Comparison of ENCODE assay signal across 9 mouse cellular contexts in the genomic region with DNA sequence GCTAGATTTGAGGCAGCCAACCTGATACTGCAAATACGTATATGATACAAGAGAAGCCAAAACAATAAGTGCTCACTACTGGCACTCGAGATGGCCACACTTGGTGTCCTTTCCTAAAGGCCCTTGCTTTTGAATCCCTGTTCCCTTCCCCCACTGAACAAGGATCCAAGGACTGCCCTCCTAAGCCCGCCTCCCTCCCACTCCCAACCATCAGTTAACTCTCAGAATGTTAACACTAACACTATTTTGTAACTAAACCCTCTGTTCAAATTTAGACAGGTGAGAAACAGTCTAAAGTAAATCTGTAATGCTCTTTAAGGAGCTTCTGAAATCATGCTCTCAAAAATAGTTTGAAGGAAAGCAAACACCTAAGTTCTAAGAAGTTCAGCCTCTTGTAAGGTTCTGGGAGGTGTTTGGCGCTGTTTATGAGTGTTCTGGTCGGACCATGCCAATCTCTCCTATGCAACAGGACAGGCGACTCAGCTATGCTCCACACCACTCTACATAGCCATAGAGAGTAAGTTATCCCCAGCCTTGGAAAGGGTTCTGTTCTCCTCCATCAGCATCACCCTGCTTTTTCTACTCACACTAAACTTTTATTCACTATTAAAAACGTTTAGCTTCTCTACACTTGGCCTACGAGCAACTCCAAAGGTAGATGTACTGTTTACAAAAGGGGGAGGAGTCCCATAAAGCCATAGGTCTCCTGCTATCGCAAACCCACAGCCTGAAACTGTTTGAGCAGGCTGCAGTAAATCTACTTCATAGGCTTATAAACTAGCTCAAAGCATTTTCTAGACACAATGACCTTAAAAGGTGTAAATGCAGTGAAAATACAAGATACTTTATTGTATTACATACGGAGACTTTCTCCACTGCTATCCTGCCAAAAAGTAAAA. TPM values are rescaled to one million over a fixed set of nuclear protein-coding genes. Genes with fewer than 3 reads are reported as not detected.
DNase-seq lines count a peak whose midpoint lies in the region; ATAC-seq and TF ChIP-seq lines count a peak whose summit lies in the region.
"Had no signal": no experiment of that assay in that cellular context is flagged by ENCODE, and none has a peak within 500 bp of the region (broad histone marks: within the 10 kb centered on the region; RNA-seq: fewer than 3 reads in every experiment).

No protein-coding gene starts in this region.

- no peak for TF ChIP-seq EP300 in heart, adult 2 months (IDR thresholded peaks at IDR 0.05; ENCODE audit: insufficient read depth, low read depth, low read length)

- no peak for DNase-seq in heart, adult 2 months
- no peak for DNase-seq in heart, postnatal 36 days
- no peak for DNase-seq in embryonic facial prominence, embryonic 10.5 days (ENCODE audit: low spot score)
- DNase-seq in midbrain, embryonic 10.5 days (ENCODE audit: low spot score) = no peak
- DNase-seq in left cerebral cortex, adult 11 months (ENCODE audit: low spot score) = no peak
- no peak for DNase-seq in layer of hippocampus, adult 9-10 months (ENCODE audit: low spot score)
- no peak for DNase-seq in yolk sac, embryonic 10.5 days (ENCODE audit: low spot score)

- no peak overlapping the region for H3K9ac ChIP-seq in heart, adult 2 months (ENCODE audit: low read depth, low read length)
- H3K9ac ChIP-seq in hindbrain, embryonic 15.5 days = no peak overlapping the region

- H3K4me2 ChIP-seq in hindbrain, embryonic 15.5 days = peak overlapping the region; percentile 91

- no peak for TF ChIP-seq CTCF in heart, adult 2 months (IDR thresholded peaks at IDR 0.05)

- ATAC-seq in hindbrain, embryonic 15.5 days (ENCODE audit: low FRiP score, low read depth) = no peak

- H3K4me1 ChIP-seq in heart, adult 2 months (ENCODE audit: control insufficient read depth, insufficient read depth, low read length) = peaks cover 7% of the 10 kb centered on the region
- peaks cover 95% of the 10 kb centered on the region for H3K4me1 ChIP-seq in embryonic facial prominence, embryonic 10.5 days
- peaks cover 34% of the 10 kb centered on the region for H3K4me1 ChIP-seq in hindbrain, embryonic 15.5 days (replicated peaks)
- H3K4me1 ChIP-seq in midbrain, embryonic 10.5 days = peaks cover 97% of the 10 kb centered on the region

- WGBS in heart, adult 2 months = 66% methylated on average over 10 of the region's 10 CpGs
- 61% methylated on average over 10 of the region's 10 CpGs for WGBS in embryonic facial prominence, embryonic 10.5 days
- WGBS in hindbrain, embryonic 15.5 days = 40% methylated on average over 10 of the region's 10 CpGs
- 55% methylated on average over 10 of the region's 10 CpGs for WGBS in midbrain, embryonic 10.5 days

- H3K9me3 ChIP-seq in embryonic facial prominence, embryonic 10.5 days = no peaks in the 10 kb centered on the region
- no peaks in the 10 kb centered on the region for H3K9me3 ChIP-seq in hindbrain, embryonic 15.5 days
- no peaks in the 10 kb centered on the region for H3K9me3 ChIP-seq in midbrain, embryonic 10.5 days (replicated peaks)

- peaks cover 7% of the 10 kb centered on the region for H3K36me3 ChIP-seq in heart, adult 2 months (ENCODE audit: control insufficient read depth, insufficient read depth, low read length)
- no peaks in the 10 kb centered on the region for H3K36me3 ChIP-seq in embryonic facial prominence, embryonic 10.5 days (replicated peaks)
- H3K36me3 ChIP-seq in hindbrain, embryonic 15.5 days = no peaks in the 10 kb centered on the region
- H3K36me3 ChIP-seq in midbrain, embryonic 10.5 days = no peaks in the 10 kb centered on the region

- H3K27ac ChIP-seq in heart, adult 2 months = peak overlapping the region; percentile 28
- no peak overlapping the region for H3K27ac ChIP-seq in embryonic facial prominence, embryonic 10.5 days (replicated peaks)
- H3K27ac ChIP-seq in hindbrain, embryonic 15.5 days (replicated peaks) = peak overlapping the region; percentile 19; the same call in 1 of the 2 replicates
- no peak overlapping the region for H3K27ac ChIP-seq in midbrain, embryonic 10.5 days (replicated peaks)

- H3K4me3 ChIP-seq in heart, adult 2 months = no peak overlapping the region
- H3K4me3 ChIP-seq in embryonic facial prominence, embryonic 10.5 days = peak overlapping the region; percentile 94; the same call in 1 of the 2 replicates
- H3K4me3 ChIP-seq in hindbrain, embryonic 15.5 days = peak overlapping the region; percentile 96
- peak overlapping the region; percentile 97; the same call in 1 of the 2 replicates for H3K4me3 ChIP-seq in midbrain, embryonic 10.5 days

- H3K27me3 ChIP-seq in heart, adult 2 months (ENCODE audit: control insufficient read depth, insufficient read depth, low read length) = no peaks in the 10 kb centered on the region
- H3K27me3 ChIP-seq in embryonic facial prominence, embryonic 10.5 days (replicated peaks; ENCODE audit: low read depth, poor library complexity, severe bottlenecking) = peaks cover 26% of the 10 kb centered on the region
- no peaks in the 10 kb centered on the region for H3K27me3 ChIP-seq in hindbrain, embryonic 15.5 days
- H3K27me3 ChIP-seq in midbrain, embryonic 10.5 days (ENCODE audit: low read depth, poor library complexity, severe bottlenecking) = no peaks in the 10 kb centered on the region
- H3K27me3 ChIP-seq: CH12.LX had no signal

- intact Hi-C loops in heart, adult 2 months (cut with DNase I) = loop anchor here (5.0 kb wide), 1 partner anchor 49 kb away; no protein-coding TSS in a partner anchor
- intact Hi-C loops in heart, postnatal 36 days (cut with DNase I) = no loop called here

- peaks cover 1% of the 10 kb centered on the region; the same call in 1 of the 2 replicates for H3K79me2 ChIP-seq in heart, adult 2 months (replicated peaks; ENCODE audit: control insufficient read depth, insufficient read depth, low read length)

- TF ChIP-seq POLR2A in heart, adult 2 months (IDR thresholded peaks at IDR 0.05; ENCODE audit: insufficient read depth, low read depth, low read length) = no peak

RNA-seq across cellular contexts. Expression of gene Lrig1, which starts 3.5 kb away (rescaled TPM):
- total RNA-seq in heart, adult 2 months (2021) = 10 to 100 TPM; 30.4 to 32.7 TPM
- 23.3 and 35.5 TPM in 2 replicates for polyA plus RNA-seq in heart, adult 2 months (2012; rRNA removed)
- 10 to 100 TPM; 36.9 to 43.2 TPM for total RNA-seq in heart, postnatal 36 days (2021)
- 11.7 and 11.8 TPM in 2 replicates for polyA plus RNA-seq in embryonic facial prominence, embryonic 10.5 days (2016; fragmentation: Nextera tagmentation; extraction: Ambion mirVana)
- polyA plus RNA-seq in hindbrain, embryonic 15.5 days (2015; fragmentation: Nextera tagmentation; extraction: Ambion mirVana) = 20.6 and 23.8 TPM in 2 replicates
- polyA plus RNA-seq in midbrain, embryonic 10.5 days (2016; fragmentation: Nextera tagmentation; extraction: Ambion mirVana) = 13.4 and 13.9 TPM in 2 replicates
- total RNA-seq: CH12.LX had no signal

Comparison
In these comparisons a context has a peak if more than half of its experiments do, and no peak if none do; other contexts are left out.
1. H3K27ac ChIP-seq: peak in heart, adult 2 months (single experiment) and hindbrain, embryonic 15.5 days (single experiment); none in embryonic facial prominence, embryonic 10.5 days (single experiment) and midbrain, embryonic 10.5 days (single experiment).